Mouse (Mus musculus): ENCODE data around the gene Cab39. TPM values are rescaled to one million over a fixed set of nuclear protein-coding genes. Genes with fewer than 3 reads are reported as not detected.

Gene Cab39
- polyA plus RNA-seq, 1 experiment from 2014 or later = 44.9 TPM

- H3K9ac ChIP-seq = no peak overlapping the region
- WGBS = 89% methylated on average over 6 of the region's 6 CpGs
- H3K4me2 ChIP-seq = no peak overlapping the region
- H3K27me3 ChIP-seq = no peaks in the 10 kb centered on the region
- no peak overlapping the region for H3K4me3 ChIP-seq
- no peak for ATAC-seq
- H3K4me1 ChIP-seq = peaks cover 4% of the 10 kb centered on the region
- no peaks in the 10 kb centered on the region for H3K9me3 ChIP-seq (replicated peaks)
- no peak overlapping the region for H3K27ac ChIP-seq
- no peaks in the 10 kb centered on the region for H3K36me3 ChIP-seq (ENCODE audit: poor library complexity, severe bottlenecking)
Observed at GRCm38 (mm10) chr1:85763386-85763785, 29.9 kb upstream of the Cab39 start.

DNA sequence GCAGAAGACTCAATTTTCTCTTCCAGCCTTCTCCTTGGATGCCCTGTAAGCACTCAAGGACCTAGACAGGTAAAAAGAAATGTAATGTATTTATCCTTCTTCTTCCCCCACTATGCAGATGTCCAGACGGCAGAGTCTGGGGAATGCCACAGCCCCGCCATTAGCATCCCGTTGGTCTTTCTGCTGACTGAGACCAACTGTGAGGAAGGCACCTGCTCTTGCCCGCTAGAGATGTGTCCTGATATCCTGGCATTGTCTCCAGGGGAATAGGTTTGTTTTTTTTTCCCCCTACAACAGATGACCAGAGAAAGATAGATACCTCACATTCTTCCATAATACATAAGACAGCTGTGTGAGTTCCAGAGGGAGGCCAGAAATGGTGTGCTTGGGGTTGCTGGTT lies 28.9 kb upstream of the Cab39 start:
- Histone ChIP-seq H3K27ac (no peak overlapping the region), H3K9me3 (replicated peaks) (no peaks in the 10 kb centered on the region), H3K4me2 (no peak overlapping the region), H3K9ac (no peak overlapping the region), H3K27me3 (no peaks in the 10 kb centered on the region), H3K36me3 (ENCODE audit: poor library complexity, severe bottlenecking) (no peaks in the 10 kb centered on the region), H3K4me3 (no peak overlapping the region), H3K4me1 (no peaks in the 10 kb centered on the region)
- ATAC-seq = no peak
- WGBS = 86% methylated on average over 4 of the region's 4 CpGs

DNA sequence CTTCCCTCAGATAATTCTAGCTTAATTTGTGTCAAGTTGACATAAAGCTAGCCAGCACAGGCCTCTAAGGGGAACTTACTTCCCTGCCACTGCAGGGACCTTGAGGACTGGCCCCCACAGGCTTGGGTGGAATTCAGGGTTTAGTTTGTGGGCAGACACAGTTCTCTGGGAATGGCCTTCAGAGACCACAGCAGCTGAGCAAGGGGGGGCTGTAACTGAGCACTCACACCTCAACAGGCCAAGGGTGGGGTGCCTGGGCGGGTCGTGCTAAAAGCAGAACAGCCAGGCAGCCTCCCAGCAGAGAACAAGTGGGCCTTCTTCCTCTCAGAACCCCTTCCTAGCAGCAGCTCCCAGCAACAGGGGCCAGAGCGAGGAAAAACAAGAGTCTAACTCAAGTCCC lies 27.1 kb upstream of the Cab39 start:
- 82% methylated on average over 3 of the region's 3 CpGs for WGBS
- no peak for ATAC-seq
- Histone ChIP-seq H3K36me3 (ENCODE audit: poor library complexity, severe bottlenecking) (no peaks in the 10 kb centered on the region), H3K9me3 (replicated peaks) (no peaks in the 10 kb centered on the region), H3K4me2 (no peak overlapping the region), H3K27me3 (no peaks in the 10 kb centered on the region), H3K4me3 (no peak overlapping the region), H3K27ac (no peak overlapping the region), H3K4me1 (no peaks in the 10 kb centered on the region), H3K9ac (no peak overlapping the region)

- ATAC-seq = no peak
- Histone ChIP-seq H3K36me3 (ENCODE audit: poor library complexity, severe bottlenecking) (no peaks in the 10 kb centered on the region), H3K4me1 (no peaks in the 10 kb centered on the region), H3K4me2 (no peak overlapping the region), H3K27ac (no peak overlapping the region), H3K9me3 (replicated peaks) (no peaks in the 10 kb centered on the region), H3K4me3 (no peak overlapping the region), H3K27me3 (no peaks in the 10 kb centered on the region), H3K9ac (no peak overlapping the region)
- 77% methylated on average over 1 of the region's 1 CpGs for WGBS
Observed at GRCm38 (mm10) chr1:85767754-85768153, 25.5 kb upstream of the Cab39 start.

DNA sequence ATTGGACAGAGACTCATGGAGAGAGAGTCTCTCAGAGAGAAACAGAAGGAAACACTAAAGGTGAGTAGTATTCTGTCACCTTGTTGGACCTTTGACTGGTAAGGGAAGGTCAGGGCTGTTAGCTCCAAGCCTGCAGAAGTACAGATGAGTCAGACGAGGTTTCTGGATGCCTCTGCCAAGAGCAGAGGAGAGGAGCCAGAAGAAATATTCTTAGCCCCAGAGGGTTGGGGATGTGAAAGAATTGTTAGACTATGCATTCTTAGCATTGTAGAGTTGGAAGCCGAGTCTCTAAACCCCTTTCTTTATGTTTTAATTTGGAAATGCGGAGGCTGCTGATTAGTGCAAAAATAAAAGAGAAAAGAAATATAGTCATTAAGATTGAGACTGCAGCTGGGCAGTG lies 21.3 kb upstream of the Cab39 start:
- Histone ChIP-seq H3K4me1 (no peaks in the 10 kb centered on the region), H3K27me3 (no peaks in the 10 kb centered on the region), H3K36me3 (ENCODE audit: poor library complexity, severe bottlenecking) (no peaks in the 10 kb centered on the region), H3K4me2 (no peak overlapping the region), H3K9me3 (replicated peaks) (no peaks in the 10 kb centered on the region), H3K27ac (no peak overlapping the region), H3K9ac (no peak overlapping the region), H3K4me3 (no peak overlapping the region)
- ATAC-seq = no peak
- WGBS = 85% methylated on average over 3 of the region's 3 CpGs

GRCm38 (mm10) chr1:85775136-85775535 lies 18.1 kb upstream of the Cab39 start:
- WGBS = 85% methylated on average over 7 of the region's 7 CpGs
- Histone ChIP-seq H3K4me2 (no peak overlapping the region), H3K27me3 (no peaks in the 10 kb centered on the region), H3K36me3 (ENCODE audit: poor library complexity, severe bottlenecking) (no peaks in the 10 kb centered on the region), H3K9me3 (replicated peaks) (no peaks in the 10 kb centered on the region), H3K9ac (no peak overlapping the region), H3K4me1 (no peaks in the 10 kb centered on the region), H3K4me3 (no peak overlapping the region), H3K27ac (no peak overlapping the region)
- no peak for ATAC-seq

DNA sequence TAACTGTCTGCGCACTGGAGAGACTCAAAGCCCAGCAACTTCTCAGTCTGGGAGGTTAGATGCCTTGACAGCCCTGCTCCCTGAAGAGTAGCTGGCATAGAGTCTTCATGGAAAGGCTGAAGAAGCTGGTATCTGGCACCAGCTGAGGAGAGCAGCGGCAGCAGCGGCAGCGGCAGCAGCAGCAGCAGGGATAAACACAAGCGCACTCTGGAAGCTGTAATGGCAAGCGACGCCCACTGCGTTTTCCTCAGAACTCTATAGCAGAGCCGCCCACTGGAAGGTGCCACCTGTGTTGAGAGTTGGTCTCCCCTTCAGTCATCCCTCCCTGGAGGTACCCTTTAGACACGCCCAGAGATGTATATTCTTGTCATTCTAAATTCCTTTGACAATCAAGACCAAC lies 17.1 kb upstream of the Cab39 start:
- ATAC-seq = no peak
- no peaks in the 10 kb centered on the region for H3K36me3 ChIP-seq (ENCODE audit: poor library complexity, severe bottlenecking)
- H3K4me1 ChIP-seq = no peaks in the 10 kb centered on the region
- no peak overlapping the region for H3K9ac ChIP-seq
- no peak overlapping the region for H3K4me3 ChIP-seq
- no peaks in the 10 kb centered on the region for H3K9me3 ChIP-seq (replicated peaks)
- H3K27me3 ChIP-seq = no peaks in the 10 kb centered on the region
- no peak overlapping the region for H3K4me2 ChIP-seq
- WGBS = 65% methylated on average over 10 of the region's 10 CpGs
- no peak overlapping the region for H3K27ac ChIP-seq

DNA sequence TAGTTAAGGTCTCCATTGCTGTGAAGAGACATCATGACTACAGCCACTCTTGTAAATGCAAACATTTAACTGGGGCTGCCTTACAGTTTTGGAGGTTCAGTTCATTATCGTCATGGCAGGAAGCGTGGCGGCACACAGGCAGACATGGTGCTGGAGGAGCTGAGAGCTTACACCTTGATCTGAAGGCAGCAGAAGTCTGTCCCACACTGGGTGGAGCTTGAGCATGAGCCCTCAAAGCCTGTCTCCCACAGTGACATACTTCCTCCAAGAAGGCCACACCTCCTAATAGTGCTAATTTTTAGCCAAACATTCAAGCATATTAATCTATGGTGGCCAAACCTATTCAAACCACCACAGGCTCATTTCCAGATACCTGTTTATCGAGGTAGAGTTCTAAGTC lies 14.8 kb upstream of the Cab39 start, which contains the start of gene A630001G21Rik:
Gene A630001G21Rik, minus strand, starts transcription at position 208 of the 400 bp plus-strand sequence.
- no peak within 1 kb of the TSS for H3K9ac ChIP-seq
- no peak within 1 kb of the TSS for H3K27ac ChIP-seq
- ATAC-seq = no peak
- no peaks in the 10 kb centered on the region for H3K27me3 ChIP-seq
- WGBS = 85% methylated on average over 4 of the region's 4 CpGs
- no peak within 1 kb of the TSS for H3K4me2 ChIP-seq
- no peaks in the 10 kb centered on the region for H3K9me3 ChIP-seq (replicated peaks)
- H3K4me1 ChIP-seq = no peaks in the 10 kb centered on the region
- H3K36me3 ChIP-seq (ENCODE audit: poor library complexity, severe bottlenecking) = no peaks in the 10 kb centered on the region
- no peak within 1 kb of the TSS for H3K4me3 ChIP-seq

- Histone ChIP-seq H3K4me2 (no peak overlapping the region), H3K9me3 (replicated peaks) (no peaks in the 10 kb centered on the region), H3K27ac (no peak overlapping the region), H3K27me3 (no peaks in the 10 kb centered on the region), H3K36me3 (ENCODE audit: poor library complexity, severe bottlenecking) (no peaks in the 10 kb centered on the region), H3K4me3 (no peak overlapping the region), H3K9ac (no peak overlapping the region), H3K4me1 (no peaks in the 10 kb centered on the region)
- no peak for ATAC-seq
- WGBS = 70% methylated on average over 3 of the region's 3 CpGs
Observed at GRCm38 (mm10) chr1:85779012-85779411, 14.2 kb upstream of the Cab39 start.

- Histone ChIP-seq H3K4me2 (no peak overlapping the region), H3K9me3 (replicated peaks) (no peaks in the 10 kb centered on the region), H3K27me3 (no peaks in the 10 kb centered on the region), H3K36me3 (ENCODE audit: poor library complexity, severe bottlenecking) (no peaks in the 10 kb centered on the region), H3K27ac (no peak overlapping the region), H3K9ac (no peak overlapping the region), H3K4me3 (no peak overlapping the region), H3K4me1 (no peaks in the 10 kb centered on the region)
- no peak for ATAC-seq
- 84% methylated on average over 4 of the region's 4 CpGs for WGBS
Observed at GRCm38 (mm10) chr1:85779428-85780180, 13.6 kb upstream of the Cab39 start.

GRCm38 (mm10) chr1:85790565-85790964 lies 2.7 kb upstream of the Cab39 start:
- Histone ChIP-seq H3K27ac (no peak overlapping the region), H3K4me1 (peaks cover 8% of the 10 kb centered on the region), H3K9me3 (replicated peaks) (no peaks in the 10 kb centered on the region), H3K9ac (no peak overlapping the region), H3K4me3 (no peak overlapping the region), H3K36me3 (ENCODE audit: poor library complexity, severe bottlenecking) (no peaks in the 10 kb centered on the region), H3K27me3 (no peaks in the 10 kb centered on the region), H3K4me2 (no peak overlapping the region)
- ATAC-seq = no peak
- WGBS = 81% methylated on average over 3 of the region's 3 CpGs

DNA sequence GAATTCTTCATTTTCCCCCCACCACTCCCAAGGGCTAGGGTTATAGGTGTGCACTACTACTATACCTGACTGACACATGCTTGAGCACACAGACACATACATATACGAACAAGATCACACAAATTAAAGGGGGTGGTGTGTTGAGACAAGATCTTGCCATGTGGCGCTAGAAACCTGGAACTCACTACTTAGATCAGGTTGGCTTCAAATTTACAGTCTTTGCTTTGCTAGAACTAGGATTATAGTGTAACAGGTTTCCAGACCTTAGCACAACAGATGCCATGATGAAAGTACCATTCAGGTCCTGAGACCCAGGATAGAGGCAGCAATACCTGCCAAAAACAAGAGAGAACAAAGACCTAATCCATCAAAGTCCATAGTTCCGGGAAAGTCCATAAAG lies 1.8 kb upstream of the Cab39 start:
- Histone ChIP-seq H3K4me2 (no peak overlapping the region), H3K27ac (no peak overlapping the region), H3K9ac (no peak overlapping the region), H3K27me3 (no peaks in the 10 kb centered on the region), H3K4me3 (no peak overlapping the region), H3K36me3 (ENCODE audit: poor library complexity, severe bottlenecking) (0 out of 2 replicates have a peak, but pooled peaks cover under 1% of the 10 kb centered on the region), H3K9me3 (replicated peaks) (no peaks in the 10 kb centered on the region), H3K4me1 (peaks cover 8% of the 10 kb centered on the region)
- WGBS = 84% methylated on average over 3 of the region's 3 CpGs
- ATAC-seq = no peak
